8 mouse cellular contexts compared by ENCODE assay signal in the genomic region with DNA sequence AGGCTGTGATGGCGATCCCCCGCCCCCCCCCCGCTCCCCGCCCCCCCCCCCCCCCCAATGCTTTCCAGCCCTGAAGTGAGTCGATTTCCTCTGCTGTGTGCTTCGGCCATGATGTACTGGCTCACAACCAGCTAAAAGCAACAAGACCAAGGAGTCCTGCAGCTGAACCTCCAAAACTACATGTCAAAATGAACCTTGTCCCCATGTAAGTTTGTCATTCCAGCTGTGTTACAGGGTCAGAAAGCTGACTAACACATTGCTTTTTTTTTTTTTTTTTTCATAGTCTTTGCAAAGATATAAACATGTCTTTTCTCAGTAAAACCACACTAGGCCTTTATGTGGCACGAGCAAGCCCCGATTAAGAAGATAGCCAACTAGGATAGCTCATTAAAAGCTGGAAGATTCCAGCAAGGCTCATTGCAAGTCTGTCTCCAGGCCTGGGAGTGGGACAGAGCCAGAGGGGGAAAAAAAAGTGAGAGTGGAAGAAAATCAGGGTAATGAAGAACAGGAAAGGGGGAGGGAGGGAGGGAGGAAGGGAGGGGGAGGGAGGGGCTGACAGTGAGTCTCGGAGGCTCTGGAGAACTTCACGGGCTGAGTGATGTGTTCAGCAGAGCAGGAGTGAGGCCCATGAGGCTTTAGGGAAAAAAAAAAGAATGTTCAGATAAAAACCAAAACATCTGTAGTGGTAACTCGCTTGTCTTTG. TPM values are rescaled to one million over a fixed set of nuclear protein-coding genes. Genes with fewer than 3 reads are reported as not detected.
DNase-seq lines count a peak whose midpoint lies in the region; ATAC-seq lines count a peak whose summit lies in the region.

No protein-coding gene starts in this region.

- H3K27me3 ChIP-seq in forebrain, embryonic 11.5 days (ENCODE audit: control insufficient read depth, insufficient read depth, low read length), result no peaks in the 10 kb centered on the region; the same call in 1 of the 2 replicates
- H3K27me3 ChIP-seq in forebrain, embryonic 13.5 days, result 0 out of 2 replicates have a peak, but pooled peaks cover 3% of the 10 kb centered on the region
- no peaks in the 10 kb centered on the region for H3K27me3 ChIP-seq in heart, embryonic 15.5 days
- H3K27me3 ChIP-seq in liver, embryonic 15.5 days, result no peaks in the 10 kb centered on the region; the same call in 1 of the 2 replicates

- 0 out of 2 replicates have a peak overlapping the region, but pooled peaks have one; percentile 3 for H3K9ac ChIP-seq in forebrain, embryonic 11.5 days (ENCODE audit: low read length)
- no peak overlapping the region for H3K9ac ChIP-seq in forebrain, embryonic 13.5 days
- no peak overlapping the region for H3K9ac ChIP-seq in heart, embryonic 15.5 days
- no peak overlapping the region for H3K9ac ChIP-seq in liver, embryonic 15.5 days

- no peak overlapping the region for H3K4me3 ChIP-seq in forebrain, embryonic 11.5 days (ENCODE audit: low read depth, low read length)
- no peak overlapping the region for H3K4me3 ChIP-seq in forebrain, embryonic 13.5 days
- no peak overlapping the region for H3K4me3 ChIP-seq in heart, embryonic 15.5 days
- no peak overlapping the region for H3K4me3 ChIP-seq in liver, embryonic 15.5 days (replicated peaks)

- no peaks in the 10 kb centered on the region for H3K9me3 ChIP-seq in forebrain, embryonic 11.5 days (ENCODE audit: control insufficient read depth, low read length)
- no peaks in the 10 kb centered on the region for H3K9me3 ChIP-seq in forebrain, embryonic 13.5 days (replicated peaks)
- H3K9me3 ChIP-seq in heart, embryonic 15.5 days (replicated peaks), result no peaks in the 10 kb centered on the region
- no peaks in the 10 kb centered on the region for H3K9me3 ChIP-seq in liver, embryonic 15.5 days (replicated peaks)

- 0 out of 2 replicates have a peak overlapping the region, but pooled peaks have one; percentile 21 for H3K27ac ChIP-seq in forebrain, embryonic 11.5 days (ENCODE audit: low read depth, low read length)
- no peak overlapping the region for H3K27ac ChIP-seq in forebrain, embryonic 13.5 days
- H3K27ac ChIP-seq in heart, embryonic 15.5 days, result peak overlapping the region; percentile 94
- 0 out of 2 replicates have a peak overlapping the region, but pooled peaks have one; percentile 74 for H3K27ac ChIP-seq in liver, embryonic 15.5 days (replicated peaks)

- ATAC-seq in forebrain, embryonic 11.5 days (replicated peaks; ENCODE audit: low FRiP score), result no peak; the same call in 1 of the 2 replicates
- no peak for ATAC-seq in forebrain, embryonic 13.5 days
- peak; percentile 59 for ATAC-seq in heart, embryonic 15.5 days (replicated peaks; ENCODE audit: insufficient number of reproducible peaks, insufficient read depth, low FRiP score, low read depth)
- no peak for ATAC-seq in liver, embryonic 15.5 days (ENCODE audit: insufficient read depth)

- H3K36me3 ChIP-seq in forebrain, embryonic 11.5 days (ENCODE audit: control insufficient read depth, insufficient read depth, low read length), result no peaks in the 10 kb centered on the region
- no peaks in the 10 kb centered on the region for H3K36me3 ChIP-seq in forebrain, embryonic 13.5 days (ENCODE audit: poor library complexity, severe bottlenecking)
- no peaks in the 10 kb centered on the region for H3K36me3 ChIP-seq in heart, embryonic 15.5 days
- no peaks in the 10 kb centered on the region for H3K36me3 ChIP-seq in liver, embryonic 15.5 days (replicated peaks)

- WGBS in forebrain, embryonic 11.5 days, result 15% methylated on average over 11 of the region's 11 CpGs
- WGBS in forebrain, embryonic 13.5 days, result 15% methylated on average over 11 of the region's 11 CpGs
- 7% methylated on average over 11 of the region's 11 CpGs for WGBS in heart, embryonic 15.5 days
- WGBS in liver, embryonic 15.5 days (ENCODE audit: insufficient replicate concordance), result 7% methylated on average over 10 of the region's 11 CpGs

- DNase-seq in forebrain, embryonic 11.5 days (ENCODE audit: low spot score), result no peak
- DNase-seq in embryo, embryonic 10 days (ENCODE audit: low spot score), result peak; percentile 70
- peak; percentile 38 for DNase-seq in thymus, postnatal 14 days
- DNase-seq in adrenal gland, adult 2 months, result no peak
- DNase-seq in urinary bladder, adult 2 months (ENCODE audit: low spot score), result no peak

- no peak overlapping the region for H3K4me2 ChIP-seq in forebrain, embryonic 11.5 days (ENCODE audit: low read depth, low read length, severe bottlenecking)
- no peak overlapping the region for H3K4me2 ChIP-seq in forebrain, embryonic 13.5 days
- peak overlapping the region; percentile 17; the same call in 1 of the 2 replicates for H3K4me2 ChIP-seq in heart, embryonic 15.5 days
- no peak overlapping the region for H3K4me2 ChIP-seq in liver, embryonic 15.5 days

- H3K4me1 ChIP-seq in forebrain, embryonic 11.5 days (replicated peaks; ENCODE audit: control insufficient read depth, insufficient read depth, low read length), result peaks cover 7% of the 10 kb centered on the region; the same call in 1 of the 2 replicates
- H3K4me1 ChIP-seq in forebrain, embryonic 13.5 days, result peaks cover 11% of the 10 kb centered on the region
- peaks cover 67% of the 10 kb centered on the region for H3K4me1 ChIP-seq in heart, embryonic 15.5 days (replicated peaks)
- H3K4me1 ChIP-seq in liver, embryonic 15.5 days (replicated peaks), result peaks cover 68% of the 10 kb centered on the region

RNA-seq across cellular contexts. Expression of a gene that starts 19.5 kb away (rescaled TPM):
- 6.8 and 8.7 TPM in 2 replicates for polyA plus RNA-seq in forebrain, embryonic 11.5 days (2014; fragmentation: Nextera tagmentation; extraction: Ambion mirVana)
- polyA plus RNA-seq in forebrain, embryonic 13.5 days (2015; fragmentation: Nextera tagmentation; extraction: Ambion mirVana), result 6.2 and 7.4 TPM in 2 replicates
- polyA plus RNA-seq in heart, embryonic 15.5 days (2015; fragmentation: Nextera tagmentation; extraction: Ambion mirVana), result 92.1 and 115 TPM in 2 replicates
- polyA plus RNA-seq in liver, embryonic 15.5 days (2015; fragmentation: Nextera tagmentation; extraction: Ambion mirVana), result 11.1 and 13.6 TPM in 2 replicates
- 10 to 100 TPM; 46.1 to 86.5 TPM for total RNA-seq in adrenal gland, adult 2 months (2021)
- 11.0 and 13.5 TPM in 2 replicates for polyA plus RNA-seq in adrenal gland, adult 2 months (2012; rRNA removed)
- polyA plus RNA-seq in urinary bladder, adult 2 months (2012; rRNA removed), result 3.4 and 4.1 TPM in 2 replicates

Comparison
In these comparisons a context has a peak if more than half of its experiments do, and no peak if none do; other contexts are left out.
1. DNase-seq: peak in embryo, embryonic 10 days (single experiment) and thymus, postnatal 14 days (single experiment); none in forebrain, embryonic 11.5 days (single experiment), adrenal gland, adult 2 months (single experiment) and urinary bladder, adult 2 months (single experiment).